Mouse (Mus musculus): ENCODE data around the gene Abat.

Abat gene

GRCm38 (mm10) chr16:8637217-8638051, 124.2 kb downstream of the Abat start, which contains the start of the genes Pmm2 and Tmem186:
Gene Pmm2 (plus strand): TSS chr16:8637674.
Gene Tmem186 (minus strand): TSS chr16:8637712.
- DNase-seq (ENCODE audit: low spot score): peak; percentile 83

DNA sequence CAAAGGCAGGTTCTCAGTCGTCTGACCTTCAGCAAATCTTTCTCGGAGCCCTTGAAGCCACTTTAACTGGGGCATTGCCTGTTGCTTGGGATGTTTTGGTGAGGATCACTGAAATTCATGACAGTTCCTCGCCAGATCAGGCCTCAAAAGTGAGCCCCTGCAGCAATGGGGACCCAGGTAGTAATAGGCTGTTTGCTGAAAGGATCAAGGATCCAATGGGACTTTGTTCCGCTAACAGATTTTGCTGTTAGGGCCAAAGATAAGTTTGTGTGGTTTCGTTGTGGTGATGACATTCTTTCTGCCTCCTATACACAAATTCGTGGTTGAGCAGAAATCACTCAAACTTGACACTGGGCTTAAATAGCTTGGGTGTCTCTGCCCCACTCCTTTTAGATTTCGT, 124.9 kb downstream of the Abat start:
- no peak for DNase-seq (ENCODE audit: low spot score)

- no peak for DNase-seq (ENCODE audit: low spot score)
Observed at GRCm38 (mm10) chr16:8639466-8640191, 126.4 kb downstream of the Abat start.

DNA sequence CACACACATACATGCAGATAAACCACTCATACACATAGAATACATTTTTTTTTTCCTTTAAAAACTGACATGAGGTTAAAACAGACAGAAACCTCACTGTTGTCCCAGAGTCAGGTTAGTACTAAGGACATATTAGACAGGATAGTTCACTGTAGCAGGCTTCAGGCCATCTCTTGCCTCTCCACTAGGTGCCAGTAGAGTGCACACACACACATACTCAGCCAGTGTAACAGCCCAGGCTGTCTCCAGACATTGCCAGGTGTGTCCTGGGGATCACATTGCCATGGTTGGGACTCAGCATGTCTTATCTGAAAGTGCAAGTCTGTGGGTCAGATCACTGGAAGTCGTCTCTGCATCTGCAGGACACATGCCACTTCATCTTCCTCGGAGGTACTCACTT, 130.6 kb downstream of the Abat start:
- peak; percentile 36 for DNase-seq (ENCODE audit: low spot score)

DNA sequence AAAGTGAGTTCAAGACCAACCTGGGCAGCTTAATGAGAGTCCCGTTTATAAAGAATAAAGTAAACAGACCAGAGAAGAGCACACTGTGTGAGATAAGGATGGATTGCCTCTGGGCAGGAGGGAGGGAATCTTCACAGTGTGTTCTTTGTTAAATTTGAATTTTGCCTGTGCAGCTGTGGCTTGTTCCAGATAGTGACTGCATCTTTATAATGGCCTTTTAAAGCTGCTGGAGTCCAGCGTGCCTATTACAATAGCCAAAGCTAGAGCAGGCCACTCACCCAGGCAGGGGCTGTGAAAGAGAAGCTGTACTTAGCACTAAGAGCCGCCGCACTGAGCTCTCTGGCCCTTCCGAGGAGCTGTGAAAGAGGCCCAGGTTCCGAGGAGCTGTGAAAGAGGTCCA, 132.3 kb downstream of the Abat start:
- no peak for DNase-seq (ENCODE audit: low spot score)

GRCm38 (mm10) chr16:8650007-8650406, 136.8 kb downstream of the Abat start:
- no peak for DNase-seq (ENCODE audit: low spot score)

DNA sequence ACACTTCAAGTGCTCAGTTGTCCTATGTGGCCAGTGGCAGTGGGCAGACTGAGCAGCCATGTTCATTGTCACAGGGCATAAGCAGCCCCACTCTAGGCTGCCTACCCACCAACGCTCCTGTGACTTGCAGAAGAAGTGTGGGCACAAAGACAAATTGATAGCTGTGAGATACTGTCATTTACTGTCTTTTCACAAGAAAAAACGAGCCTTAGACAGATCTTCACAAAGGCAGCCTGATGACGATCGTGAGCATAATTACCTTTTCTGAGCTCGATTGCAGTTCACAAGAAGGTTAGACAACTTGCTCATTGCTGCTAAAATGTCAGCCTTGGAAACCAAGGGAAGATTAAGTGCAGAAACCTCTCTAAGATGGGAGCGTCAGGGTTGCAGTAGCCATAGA, 141.9 kb downstream of the Abat start:
- DNase-seq (ENCODE audit: low spot score): no peak

- no peak for DNase-seq (ENCODE audit: low spot score)
Observed at GRCm38 (mm10) chr16:8655599-8655998, 142.4 kb downstream of the Abat start.

- DNase-seq (ENCODE audit: low spot score): no peak
Observed at GRCm38 (mm10) chr16:8656256-8656655, 143.0 kb downstream of the Abat start.

GRCm38 (mm10) chr16:8658349-8658748, 145.1 kb downstream of the Abat start:
- DNase-seq (ENCODE audit: low spot score): no peak

DNA sequence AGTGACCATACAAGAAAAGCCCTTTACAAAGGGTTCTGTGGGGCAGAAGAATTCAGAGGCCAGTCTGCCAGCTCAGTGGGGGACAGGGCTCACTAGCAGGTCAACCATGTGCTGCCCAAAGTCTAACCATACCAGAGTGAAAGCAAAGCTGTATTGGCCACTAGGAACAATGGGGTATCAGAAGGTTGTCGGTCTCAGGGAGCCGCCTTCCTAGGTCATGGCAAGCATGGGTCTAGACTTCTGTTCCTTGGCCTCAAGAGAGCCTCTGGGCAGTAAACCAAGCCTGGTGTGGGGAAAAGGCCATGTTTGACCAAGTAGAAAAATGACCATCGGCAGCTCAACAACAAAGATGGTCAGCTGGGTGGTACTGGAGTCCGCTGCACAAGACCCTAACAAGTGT, 145.5 kb downstream of the Abat start:
- no peak for DNase-seq (ENCODE audit: low spot score)

GRCm38 (mm10) chr16:8663022-8663421, 149.8 kb downstream of the Abat start:
- no peak for DNase-seq (ENCODE audit: low spot score)

- no peak for DNase-seq (ENCODE audit: low spot score)
Observed at GRCm38 (mm10) chr16:8663606-8664539, 150.6 kb downstream of the Abat start.

DNA sequence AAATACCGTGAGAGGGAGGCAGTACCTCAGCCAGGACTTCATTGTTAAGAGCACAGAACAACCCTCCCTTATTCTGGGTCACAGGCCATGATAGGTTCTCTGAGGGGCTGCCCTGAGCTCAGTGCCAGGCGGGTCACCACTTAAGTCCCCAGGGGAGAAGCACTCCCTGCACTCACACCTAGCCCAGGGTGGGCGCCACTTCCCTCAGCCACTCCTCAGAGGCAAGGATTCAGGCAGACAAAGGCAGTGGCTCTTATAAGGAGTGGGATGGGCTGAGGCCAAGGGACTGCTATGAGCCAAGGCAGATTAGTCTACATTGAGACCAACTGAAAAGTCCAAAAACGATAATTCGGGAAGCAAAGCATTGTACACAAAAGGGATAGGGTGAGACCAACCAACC, 152.1 kb downstream of the Abat start:
- DNase-seq (ENCODE audit: low spot score): peak; percentile 18

DNA sequence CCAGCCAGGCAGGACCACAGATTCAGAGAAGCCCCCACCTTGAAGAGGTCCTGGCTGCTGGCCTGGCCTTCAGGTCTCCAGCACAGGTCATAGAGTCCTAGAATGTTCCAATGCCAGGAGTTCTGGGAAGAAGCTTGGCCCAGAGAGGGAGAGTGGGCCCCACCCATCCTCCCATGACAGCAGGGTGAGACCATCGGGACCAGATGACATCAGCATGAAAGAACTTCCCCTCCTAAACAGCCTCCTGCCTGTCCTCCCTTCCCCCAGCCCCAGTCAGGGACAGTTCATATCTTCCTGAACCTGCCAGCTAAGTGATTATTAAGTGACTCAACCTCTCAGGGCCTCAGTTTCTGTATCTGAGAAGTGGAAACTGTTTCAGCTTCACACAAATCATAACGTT, 153.2 kb downstream of the Abat start:
- DNase-seq (ENCODE audit: low spot score): peak; percentile 51

DNA sequence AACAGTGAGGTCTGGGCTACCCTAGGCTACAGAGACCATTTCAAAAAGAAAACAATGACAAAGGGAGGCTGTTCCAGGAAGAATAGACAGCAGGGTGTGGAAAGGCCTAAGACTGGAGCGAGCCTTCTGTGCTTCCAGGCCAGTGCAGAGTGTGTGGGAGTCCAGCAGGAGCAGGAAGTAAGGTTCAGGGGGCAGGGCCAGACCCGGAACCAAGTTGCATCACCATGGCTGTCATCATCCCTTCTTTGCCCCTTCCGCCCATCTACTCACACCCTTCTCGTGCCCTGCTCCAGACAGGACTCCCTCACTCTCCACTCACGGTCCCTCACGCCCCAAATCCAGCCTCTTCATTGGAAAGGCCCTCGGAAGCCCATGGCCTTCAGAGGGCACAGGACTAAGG, 154.0 kb downstream of the Abat start:
- peak; percentile 17 for DNase-seq (ENCODE audit: low spot score)

GRCm38 (mm10) chr16:8667814-8668213, 154.6 kb downstream of the Abat start:
- peak; percentile 18 for DNase-seq (ENCODE audit: low spot score)

DNA sequence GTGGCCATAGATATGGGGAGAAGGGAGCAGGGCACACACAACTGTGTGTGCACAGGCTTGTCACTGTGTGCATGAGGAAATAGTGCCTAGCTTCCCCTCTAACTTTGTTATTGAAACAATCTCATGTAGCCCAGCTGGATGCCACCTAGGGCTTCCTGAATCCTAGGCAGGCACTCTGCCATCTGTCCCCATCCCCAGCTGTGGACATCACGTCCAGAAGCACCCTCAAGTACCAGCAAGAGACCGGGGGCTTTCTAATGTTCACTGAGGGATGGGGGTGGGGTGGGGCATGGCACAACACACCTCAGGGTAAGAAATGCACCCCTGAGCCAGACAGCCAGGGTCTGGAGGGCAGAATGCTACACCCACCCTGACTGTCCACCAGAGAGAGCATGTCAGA, 155.2 kb downstream of the Abat start:
- no peak for DNase-seq (ENCODE audit: low spot score)

GRCm38 (mm10) chr16:8669432-8669831, 156.2 kb downstream of the Abat start:
- DNase-seq (ENCODE audit: low spot score): no peak

- DNase-seq (ENCODE audit: low spot score): no peak
Observed at GRCm38 (mm10) chr16:8670041-8671035, 157.1 kb downstream of the Abat start.

Measured in urinary bladder, postnatal 14 days (tissue).